Mouse (Mus musculus): Measurements from ENCODE around the gene Olfr1034.
"Not testable (repeated sequence)": the region's sequence is repeated elsewhere in the genome, so short reads cannot be mapped to it uniquely, and the experiment has no call there.

Olfr1034 gene

DNA sequence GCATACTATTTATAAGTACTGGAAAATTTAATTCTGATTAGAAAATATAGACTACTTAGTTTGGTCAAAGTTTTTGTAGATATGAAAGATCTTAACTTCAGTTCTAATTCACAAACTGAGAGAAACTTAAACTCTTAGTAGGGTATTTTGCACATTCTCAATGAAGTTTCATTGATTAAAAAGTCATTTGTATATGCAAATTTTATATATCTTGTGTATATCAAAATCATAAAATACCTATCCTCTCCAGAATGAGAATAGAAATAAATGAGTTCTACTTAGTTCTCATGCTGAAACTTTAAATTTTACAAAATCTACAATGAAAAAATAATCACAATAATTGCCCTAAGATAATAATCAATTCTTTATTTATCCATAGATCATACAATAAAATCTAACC is at the start of gene Olfr1034:
Olfr1034 (plus strand) TSS at position 301 of the 400 bp plus-strand sequence.
- no peak for DNase-seq (ENCODE audit: low spot score)

DNA sequence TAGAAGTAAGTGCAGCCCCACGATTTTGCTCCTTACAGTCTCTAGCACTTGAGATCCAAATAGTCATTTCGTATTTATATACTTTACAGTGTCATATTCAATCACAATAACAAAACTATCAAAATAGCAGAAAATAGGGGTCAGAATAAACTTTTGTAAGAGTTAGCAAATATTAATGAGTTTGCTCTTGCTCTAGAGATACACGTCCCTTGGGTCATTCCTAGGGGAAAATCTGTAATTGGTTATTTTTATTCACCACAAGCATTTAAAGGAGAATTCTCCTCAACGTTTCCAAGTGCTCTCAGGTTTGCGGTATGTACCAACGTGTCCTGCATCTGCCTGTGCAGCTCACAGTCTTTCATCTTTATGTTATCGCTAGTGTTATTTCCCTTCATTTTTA is 40.4 kb upstream of the Olfr1034 start, which contains the start of gene Olfr1032:
Olfr1032 (plus strand) TSS at position 301 of the 400 bp plus-strand sequence.
- no peak for DNase-seq (ENCODE audit: low spot score)

DNA sequence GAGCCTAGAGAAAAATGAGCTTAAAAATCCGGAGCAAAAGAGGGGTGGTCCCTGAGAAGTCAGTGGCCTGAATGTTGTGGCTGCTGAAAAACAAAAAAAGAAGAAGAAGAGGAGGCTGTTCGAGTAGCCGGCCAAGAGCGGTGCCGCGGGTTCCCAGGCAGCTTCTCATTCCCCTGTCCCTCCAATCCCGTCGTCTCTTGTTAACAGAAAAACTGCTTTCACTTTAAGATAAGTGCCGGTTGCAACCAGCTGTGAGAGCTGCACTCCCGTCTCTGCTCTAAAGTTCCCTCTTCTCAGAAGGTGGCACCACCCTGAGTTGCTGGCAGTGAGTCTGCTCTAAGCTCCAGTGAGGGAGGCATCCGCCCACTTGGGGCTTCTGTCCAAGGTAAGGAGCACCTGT is 25.3 kb upstream of the Olfr1034 start, which contains the start of gene Olfr1033:
Olfr1033 (plus strand) TSS at position 228 of the 400 bp plus-strand sequence.
- peak; percentile 20 for DNase-seq (ENCODE audit: low spot score)

DNA sequence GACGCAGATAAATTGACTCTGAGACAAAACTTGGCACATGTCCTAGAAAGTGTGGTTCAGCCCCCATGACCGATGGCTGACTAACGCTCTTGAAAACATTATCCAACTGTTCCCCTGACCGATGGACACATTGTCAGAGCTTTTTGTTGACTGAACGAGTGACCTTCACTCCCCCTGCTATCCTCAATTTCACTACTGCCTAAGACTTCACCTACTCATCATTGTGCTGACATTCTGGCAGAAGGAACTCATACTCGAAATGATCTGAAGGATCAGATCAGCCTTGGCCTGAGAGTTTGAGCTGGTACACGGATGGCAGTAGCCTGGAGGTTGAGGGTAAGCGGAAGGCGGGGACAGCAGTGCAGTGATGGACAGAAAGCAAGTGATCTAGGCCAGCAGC is 24.1 kb upstream of the Olfr1034 start:
- not testable (repeated sequence) for DNase-seq (ENCODE audit: low spot score)

DNA sequence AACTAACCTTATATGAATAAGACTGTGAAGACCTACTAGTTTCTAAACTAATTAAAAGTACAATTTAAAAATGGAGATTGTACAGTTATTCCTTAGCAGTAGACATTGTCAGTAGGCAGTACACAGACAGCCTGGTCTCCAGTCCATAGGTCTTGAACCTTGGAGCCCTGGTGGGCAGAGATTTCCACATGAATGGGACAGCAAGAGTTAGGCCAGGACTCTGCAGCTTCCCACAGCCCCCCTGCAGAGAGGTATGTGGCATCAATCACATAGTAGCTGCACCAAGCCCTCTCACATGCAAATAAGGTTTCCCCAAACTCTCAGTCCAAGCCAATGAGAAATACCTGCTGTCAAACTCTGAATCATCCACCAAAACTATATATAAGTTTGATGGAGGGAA is 5.1 kb downstream of the Olfr1034 start:
- not testable (repeated sequence) for DNase-seq (ENCODE audit: low spot score)

DNA sequence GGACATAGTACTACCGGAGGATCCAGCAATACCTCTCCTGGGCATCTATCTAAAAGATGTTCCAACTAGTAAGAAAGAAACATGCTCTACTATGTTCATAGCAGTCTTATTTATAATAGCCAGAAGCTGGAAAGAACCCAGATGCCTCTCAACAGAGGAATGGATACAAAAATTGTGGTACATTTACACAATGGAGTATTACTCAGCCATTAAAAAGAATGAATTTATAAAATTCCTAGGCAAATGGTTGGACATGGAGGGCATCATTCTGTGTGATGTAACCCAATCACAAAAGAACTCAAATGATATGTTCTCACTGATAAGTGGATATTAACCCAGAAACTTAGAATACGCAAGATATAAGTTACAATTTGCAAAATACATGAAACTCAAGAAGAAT is 18.1 kb downstream of the Olfr1034 start:
- not testable (repeated sequence) for DNase-seq (ENCODE audit: low spot score)

DNA sequence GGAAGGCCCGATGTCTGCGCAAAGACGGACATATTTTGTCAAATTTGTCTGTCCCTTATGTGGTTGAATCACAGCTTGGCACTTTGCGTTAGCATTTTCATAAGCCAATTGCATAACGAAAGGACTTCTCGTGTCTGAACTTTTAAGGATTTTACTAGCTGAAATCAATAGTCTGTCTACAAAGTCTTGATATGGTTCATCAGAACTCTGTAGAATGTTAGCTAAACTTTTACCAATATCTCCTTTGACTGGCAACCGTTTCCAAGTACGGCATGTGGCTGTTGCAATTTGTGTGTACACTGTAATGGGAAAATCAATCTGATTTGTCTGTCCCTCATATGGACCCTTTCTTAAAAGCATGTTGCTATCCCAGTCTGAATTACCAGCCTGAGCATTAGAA is 24.5 kb downstream of the Olfr1034 start:
- no peak for DNase-seq (ENCODE audit: low spot score)

DNA sequence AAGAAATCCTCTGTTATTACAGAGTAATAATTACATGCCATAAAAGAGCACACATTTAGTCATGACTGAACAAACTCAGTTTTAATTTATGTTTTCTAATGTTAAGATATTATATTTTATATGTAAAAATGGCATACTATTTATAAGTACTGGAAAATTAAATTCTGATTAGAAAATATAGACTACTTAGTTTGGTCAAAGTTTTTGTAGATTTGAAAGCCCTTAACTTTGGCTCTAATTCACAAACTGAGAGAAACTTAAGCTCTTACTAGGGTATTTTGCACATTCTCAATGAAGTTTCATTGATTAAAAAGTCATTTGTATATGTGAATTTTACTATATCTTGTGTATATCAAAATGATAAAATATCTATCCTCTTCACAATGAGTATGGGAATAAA is 28.0 kb downstream of the Olfr1034 start, which contains the start of gene Olfr1036:
Olfr1036 (plus strand) TSS at position 301 of the 400 bp plus-strand sequence.
- DNase-seq (ENCODE audit: low spot score), result not testable (repeated sequence)

DNA sequence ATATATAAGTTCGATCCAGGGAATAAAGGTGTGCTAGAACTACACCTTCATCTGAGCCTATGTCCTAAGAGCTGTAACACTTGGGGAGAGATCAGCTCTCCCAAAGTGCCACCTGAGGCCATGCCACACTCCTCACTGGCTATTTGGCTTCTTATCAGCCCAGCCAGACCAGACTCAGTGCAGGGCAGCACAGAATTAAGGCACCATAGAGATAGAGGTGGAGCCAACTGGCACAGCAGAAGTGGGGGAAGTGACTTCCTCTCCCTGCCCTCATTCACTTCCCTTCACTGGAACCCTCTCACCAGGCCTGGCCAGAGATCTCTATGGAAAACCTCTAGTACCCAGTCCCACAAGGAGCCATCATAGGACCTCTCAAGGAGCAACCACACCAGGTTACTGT is 34.8 kb downstream of the Olfr1034 start:
- DNase-seq (ENCODE audit: low spot score), result not testable (repeated sequence)

DNA sequence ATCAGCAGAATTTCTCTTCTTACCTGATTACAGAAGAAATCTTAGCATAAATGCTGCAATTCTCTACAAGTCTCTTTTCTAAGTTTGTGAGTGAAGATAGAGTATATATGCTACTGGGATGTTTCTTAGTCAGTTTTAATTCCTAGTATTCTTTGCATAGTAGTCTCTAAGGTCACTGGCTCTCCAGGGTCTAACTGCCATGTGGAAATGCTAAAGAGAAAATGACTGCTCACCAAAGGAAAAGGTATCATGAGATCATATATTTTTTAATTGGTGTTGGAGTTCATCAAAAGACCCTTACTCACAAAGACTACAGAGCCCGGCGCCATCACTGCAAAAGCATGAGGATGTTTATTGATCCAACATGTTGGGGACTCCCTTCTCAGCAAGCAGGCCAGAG is 41.6 kb downstream of the Olfr1034 start, which contains the start of gene Olfr1037:
Olfr1037 (minus strand) TSS at position 101 of the 400 bp plus-strand sequence.
- DNase-seq (ENCODE audit: low spot score), result no peak

All from ovary, postnatal 36 days (tissue).